Mouse (Mus musculus) left cerebral cortex, adult 11 months (tissue): ENCODE results near the gene Gpcpd1.

Source experiments
- DNase-seq: peaks from one replicate; pipeline ENCODE4 v3.0.0; 2022; ENCODE audit warnings: low spot score

Gpcpd1 gene

GRCm38 (mm10) chr2:132586006-132586405 lies 1.5 kb downstream of the Gpcpd1 start:
- DNase-seq, result no peak

GRCm38 (mm10) chr2:132584191-132584590 lies 3.3 kb downstream of the Gpcpd1 start:
- no peak for DNase-seq

DNA sequence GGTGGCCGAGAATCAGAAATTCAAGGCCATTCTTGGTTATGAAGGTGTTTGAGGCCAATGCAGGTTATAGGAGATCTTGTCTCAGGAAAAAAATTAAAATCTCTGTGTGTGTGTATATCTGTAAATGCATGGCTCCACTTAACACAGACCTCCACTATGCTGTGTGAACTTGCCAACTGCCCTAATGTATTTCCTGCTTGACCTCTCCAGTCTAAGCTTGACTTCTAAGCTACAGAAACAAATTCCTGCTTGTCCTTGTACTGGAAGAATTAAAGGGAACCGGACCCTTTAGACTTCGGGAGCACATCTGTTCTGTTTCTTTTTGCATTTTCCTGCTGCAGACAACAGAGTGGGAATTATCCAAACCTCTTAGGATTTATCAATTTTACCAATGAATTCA lies 4.4 kb downstream of the Gpcpd1 start:
- DNase-seq, result no peak

DNA sequence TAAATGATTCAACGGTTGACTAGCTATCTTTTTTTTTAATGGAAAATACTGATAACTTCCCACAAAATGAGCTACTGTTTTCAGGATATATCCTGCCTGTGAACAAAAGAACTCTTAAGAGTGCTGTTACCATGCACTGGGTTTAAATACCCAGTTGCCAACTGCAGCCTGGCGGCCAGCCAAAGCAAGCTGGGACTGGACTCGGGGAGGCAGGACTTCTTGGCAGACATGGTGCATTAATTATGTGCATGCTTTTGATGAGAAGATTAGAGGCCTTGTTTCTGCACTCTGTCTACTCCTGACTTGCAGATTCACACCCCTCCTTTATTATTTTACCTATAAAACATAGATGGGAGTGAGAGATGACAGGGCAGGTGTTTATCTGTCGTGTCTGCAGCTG lies 5.3 kb downstream of the Gpcpd1 start:
- peak; percentile 72 for DNase-seq

DNA sequence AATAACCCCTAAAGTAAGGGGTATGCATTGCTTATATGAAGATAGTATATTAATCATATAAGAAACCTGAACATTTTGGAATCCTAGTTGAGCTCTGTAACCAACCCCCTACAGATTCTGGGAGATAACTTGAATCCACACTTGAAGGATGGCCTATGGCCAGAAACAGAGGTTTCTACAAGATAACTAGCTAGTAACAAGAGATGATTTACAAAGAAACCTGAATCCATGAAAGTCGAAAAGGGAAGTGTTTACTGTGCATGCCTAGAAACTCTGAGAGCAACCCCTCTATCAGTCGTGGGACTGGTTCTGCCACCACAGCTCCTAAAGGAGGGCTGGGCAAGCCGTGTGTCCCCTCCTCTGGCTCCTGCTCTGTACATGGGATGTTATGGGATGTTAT lies 7.8 kb downstream of the Gpcpd1 start:
- no peak for DNase-seq

GRCm38 (mm10) chr2:132578711-132579110 lies 8.8 kb downstream of the Gpcpd1 start:
- no peak for DNase-seq

DNA sequence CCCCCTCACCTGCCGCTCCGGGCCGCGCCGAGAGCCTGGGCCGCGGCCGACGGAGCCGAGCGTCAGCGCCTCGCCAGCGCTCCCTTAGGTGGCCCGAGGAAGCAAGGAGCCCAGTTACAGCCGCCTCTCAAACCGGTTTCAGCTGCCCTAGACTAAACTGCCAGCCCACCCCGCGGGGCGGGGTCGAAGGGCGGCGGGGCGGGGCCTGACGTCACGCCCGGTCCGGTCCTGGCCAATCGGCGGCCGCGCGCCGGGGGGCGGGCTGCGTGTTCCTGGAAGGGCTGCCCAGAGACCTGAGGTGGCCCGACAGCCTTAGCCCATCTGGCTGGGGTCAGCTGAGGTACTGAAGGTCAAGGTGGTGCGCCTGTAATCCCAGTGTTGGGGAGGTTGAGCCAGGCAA lies 9.5 kb downstream of the Gpcpd1 start:
- DNase-seq, result peak; percentile 94

DNA sequence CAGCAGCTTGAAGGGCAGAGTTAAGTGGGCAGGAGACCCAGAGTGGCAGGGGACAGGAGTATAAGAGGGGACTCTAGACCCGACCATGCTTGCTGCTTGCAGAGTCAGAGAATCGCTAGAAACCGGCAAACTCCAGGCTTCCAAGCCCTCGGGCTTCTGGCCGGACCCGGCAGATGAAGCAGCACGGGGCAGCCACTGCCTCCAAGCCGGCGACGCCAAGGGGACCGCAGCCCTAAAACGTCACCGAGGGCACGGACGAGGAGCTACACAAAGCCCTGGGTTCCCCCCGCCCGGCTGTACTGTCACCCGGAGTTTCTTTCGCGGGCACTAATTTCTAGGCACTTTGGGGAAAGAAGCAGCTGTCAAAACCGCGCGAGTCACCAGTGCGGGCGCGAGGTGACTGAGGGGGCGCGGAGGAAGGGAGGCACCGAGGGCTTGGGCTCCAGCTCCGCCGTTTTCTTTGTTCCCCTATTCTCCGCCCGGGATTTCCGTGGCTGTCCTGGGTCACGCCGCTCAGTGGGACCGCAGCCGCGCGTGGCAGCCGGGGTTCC lies 10.0 kb downstream of the Gpcpd1 start:
- no peak for DNase-seq

DNA sequence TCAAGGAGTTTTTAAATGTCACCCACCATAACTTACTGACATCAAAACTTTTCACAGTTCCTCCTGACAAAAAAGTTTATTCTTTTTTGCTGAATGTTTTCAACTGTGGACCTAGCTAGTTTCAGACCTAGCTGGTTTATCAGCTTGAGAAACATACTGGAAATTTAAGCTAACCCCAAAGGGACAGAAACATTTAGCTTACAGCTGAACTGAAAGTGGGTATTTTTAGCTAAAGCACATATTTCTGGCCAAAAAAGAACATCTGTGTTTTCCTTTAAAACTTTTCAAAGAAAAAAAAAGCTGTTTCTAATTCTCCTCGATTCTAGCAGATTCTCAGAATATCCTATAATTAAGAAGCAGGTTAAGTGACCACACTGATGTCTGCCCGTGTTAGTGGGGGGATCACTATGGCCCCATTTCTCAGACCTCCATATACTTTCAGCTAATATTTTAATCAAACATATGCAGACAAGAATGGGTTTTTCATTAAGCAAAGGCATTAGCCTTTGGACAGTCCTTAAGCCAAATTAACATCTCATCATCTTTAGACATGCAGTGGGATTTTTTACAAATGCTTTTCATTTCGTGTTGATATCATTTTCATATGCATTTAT lies 10.9 kb downstream of the Gpcpd1 start:
- DNase-seq, result no peak

- no peak for DNase-seq
Measured at GRCm38 (mm10) chr2:132575759-132576439, 11.6 kb downstream of the Gpcpd1 start.

- DNase-seq, result no peak
Measured at GRCm38 (mm10) chr2:132575256-132575655, 12.3 kb downstream of the Gpcpd1 start.

GRCm38 (mm10) chr2:132573280-132573679 lies 14.2 kb downstream of the Gpcpd1 start:
- DNase-seq, result no peak

GRCm38 (mm10) chr2:132572651-132573050 lies 14.9 kb downstream of the Gpcpd1 start:
- no peak for DNase-seq

GRCm38 (mm10) chr2:132571301-132571700 lies 16.2 kb downstream of the Gpcpd1 start:
- DNase-seq, result no peak

- no peak for DNase-seq
Measured at GRCm38 (mm10) chr2:132570869-132571268, 16.7 kb downstream of the Gpcpd1 start.

DNA sequence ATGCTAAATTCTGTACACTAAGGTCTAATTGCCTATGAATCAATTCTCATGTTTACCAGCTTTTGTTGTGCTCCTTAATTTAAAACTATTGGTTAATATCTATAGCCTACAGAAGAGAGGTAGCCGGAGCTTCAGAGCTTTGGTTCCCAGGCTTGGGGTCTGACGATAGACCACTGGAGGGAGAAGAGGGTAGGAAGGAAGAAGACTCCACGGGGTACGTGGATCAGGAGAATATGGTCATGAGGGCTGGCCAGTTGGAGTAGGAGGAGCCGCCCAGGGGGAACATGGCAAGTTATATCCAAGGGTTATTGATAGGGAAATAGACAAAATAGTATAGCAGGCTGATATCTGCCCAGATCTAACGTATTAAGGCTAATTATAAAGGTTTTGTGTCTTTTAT lies 17.8 kb downstream of the Gpcpd1 start:
- no peak for DNase-seq

DNA sequence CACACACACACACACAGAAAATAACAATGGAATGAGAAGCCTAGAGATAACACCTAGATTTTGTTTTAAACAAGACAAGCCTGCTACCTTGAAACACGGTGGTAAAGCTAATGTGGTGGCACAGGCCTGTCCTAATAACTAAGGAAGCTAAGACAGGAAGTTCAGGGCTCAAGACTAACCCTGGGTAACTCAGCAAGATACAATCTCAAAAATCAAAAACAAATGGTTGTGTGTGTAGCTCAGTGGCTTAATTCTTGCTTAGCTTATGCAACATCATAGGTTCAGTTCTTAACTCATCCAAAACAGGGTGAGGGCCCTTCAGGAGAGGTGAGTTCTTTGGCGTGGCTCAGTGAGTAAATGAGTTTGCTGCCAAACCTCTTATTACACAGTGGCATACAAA lies 20.1 kb downstream of the Gpcpd1 start:
- no peak for DNase-seq

GRCm38 (mm10) chr2:132561860-132562259 lies 25.7 kb downstream of the Gpcpd1 start:
- DNase-seq, result no peak

DNA sequence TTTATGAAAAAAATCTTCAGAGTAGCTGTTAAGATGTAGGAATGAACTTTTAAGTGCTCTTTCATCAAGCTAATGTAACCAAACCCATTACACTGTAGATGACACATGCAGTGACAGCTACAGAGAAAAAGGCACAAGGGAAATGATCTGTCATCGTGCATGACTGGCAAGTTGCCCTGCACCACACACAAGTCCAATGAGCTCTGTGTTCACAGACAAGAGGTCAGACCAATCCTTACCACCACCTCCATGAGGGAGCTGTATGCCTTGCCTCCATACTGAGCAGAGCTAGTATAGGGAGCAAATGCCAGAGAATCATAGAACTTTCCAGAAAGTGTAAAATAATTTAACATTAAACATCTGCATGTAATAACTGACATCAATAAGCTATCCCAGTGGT lies 59.7 kb downstream of the Gpcpd1 start:
- no peak for DNase-seq

GRCm38 (mm10) chr2:132526894-132527532 lies 60.5 kb downstream of the Gpcpd1 start:
- no peak for DNase-seq

- no peak for DNase-seq
Measured at GRCm38 (mm10) chr2:132526110-132526509, 61.4 kb downstream of the Gpcpd1 start.

DNA sequence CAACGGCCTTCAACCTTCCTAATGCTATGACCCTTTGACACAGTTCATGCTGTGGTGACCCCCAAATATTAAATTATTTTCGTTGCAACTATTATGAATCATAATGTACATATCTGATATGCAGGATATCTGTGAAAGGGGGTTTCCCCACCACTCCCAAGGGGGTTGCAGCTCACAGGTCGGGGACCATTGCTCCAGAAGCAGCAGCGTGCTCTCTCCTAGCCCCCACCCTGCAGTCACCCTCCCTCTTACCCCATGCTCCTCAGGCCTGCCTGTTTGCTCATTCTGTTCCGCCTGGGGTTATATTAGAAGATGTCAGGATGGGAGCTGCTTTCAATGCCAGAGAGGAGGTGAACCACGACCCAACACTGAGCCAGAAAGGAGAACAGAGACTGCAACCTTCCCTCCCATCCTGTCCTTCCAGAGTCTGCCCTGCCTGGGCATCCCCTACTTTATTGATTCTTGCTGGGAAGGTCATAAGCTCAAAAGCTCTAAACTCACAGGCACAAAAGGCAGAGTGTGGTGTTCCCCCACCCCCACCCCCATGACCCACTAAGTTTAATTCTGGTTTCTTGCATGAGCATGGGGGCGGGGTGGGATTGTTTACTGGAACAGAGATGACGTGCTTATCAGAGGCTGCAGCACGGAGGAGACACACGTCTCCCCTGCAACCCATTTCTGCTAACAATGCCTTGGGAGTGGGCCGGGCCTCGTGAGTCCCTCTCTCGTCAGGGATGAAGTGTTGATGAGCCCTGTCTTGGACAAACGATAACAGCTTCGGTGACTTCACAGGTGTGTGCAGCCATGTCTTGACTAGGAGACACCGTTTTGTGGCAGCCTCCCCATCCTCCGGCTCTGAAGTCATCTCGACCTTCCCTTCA lies 69.3 kb downstream of the Gpcpd1 start:
- no peak for DNase-seq
